Mouse (Mus musculus): ENCODE results near the gene Fsd1. TPM values are rescaled to one million over a fixed set of nuclear protein-coding genes. Genes with fewer than 3 reads are reported as not detected.

The Fsd1 gene
- polyA plus RNA-seq, 1 experiment from 2014 or later = 21.6 TPM

DNA sequence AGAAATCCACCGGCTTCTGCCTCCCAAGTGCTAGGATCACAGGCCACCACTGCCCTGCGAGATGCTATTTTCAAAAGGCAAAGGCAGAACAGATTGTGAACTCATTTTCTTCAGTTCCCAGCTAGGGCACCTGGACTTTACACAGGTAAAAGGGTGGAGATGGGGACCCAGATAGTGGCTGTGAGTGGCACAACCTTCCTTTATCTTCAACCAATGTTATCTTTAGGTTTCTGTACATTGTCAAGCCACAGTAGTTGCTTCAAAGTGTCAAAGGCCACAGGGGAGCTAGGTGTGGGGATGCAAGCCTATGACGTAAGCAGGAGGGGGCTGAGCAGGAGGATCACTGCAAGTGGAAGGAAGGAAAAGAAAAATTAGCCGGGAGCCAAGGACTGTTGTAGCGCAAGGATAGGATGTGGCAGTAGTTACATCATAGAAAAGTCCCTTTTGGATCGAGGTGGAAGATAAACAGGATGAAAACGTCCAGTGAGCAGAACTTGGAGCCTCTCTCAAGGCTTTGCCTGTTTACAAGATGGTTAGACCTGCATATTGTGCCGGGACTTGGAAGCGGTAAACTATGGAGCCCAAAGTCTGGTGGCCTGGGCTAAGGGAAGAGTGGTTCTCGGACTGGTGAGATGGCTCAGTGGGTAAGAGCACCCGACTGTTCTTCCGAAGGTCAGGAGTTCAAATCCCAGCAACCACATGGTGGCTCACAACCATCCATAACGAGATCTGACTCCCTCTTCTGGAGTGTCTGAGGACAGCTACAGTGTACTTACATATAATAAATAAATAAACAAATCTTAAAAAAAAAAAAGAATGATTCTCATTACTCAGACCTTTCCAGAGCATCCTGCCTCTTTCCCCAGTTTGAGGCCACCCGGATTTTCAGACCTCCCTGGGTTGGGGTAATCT lies 21.4 kb downstream of the Fsd1 start:
- 29% methylated on average over 13 of the region's 14 CpGs for WGBS
- peak; percentile 7; the same call in 1 of the 2 replicates for ATAC-seq (ENCODE audit: low FRiP score, low TSS enrichment)
- H3K4me3 ChIP-seq (ENCODE audit: low read length) = peak overlapping the region; percentile 90
- H3K4me1 ChIP-seq (ENCODE audit: insufficient read depth, low read length) = peaks cover 26% of the 10 kb centered on the region
- peak overlapping the region; percentile 74 for H3K4me2 ChIP-seq (replicated peaks; ENCODE audit: low read depth, low read length)
- H3K27me3 ChIP-seq (ENCODE audit: insufficient read depth, low read length) = no peaks in the 10 kb centered on the region
- peak overlapping the region; percentile 67 for H3K9ac ChIP-seq (replicated peaks; ENCODE audit: low read length)
- H3K36me3 ChIP-seq (ENCODE audit: insufficient read depth, low read length) = peaks cover 16% of the 10 kb centered on the region
- H3K9me3 ChIP-seq (ENCODE audit: low read length) = no peaks in the 10 kb centered on the region
- H3K27ac ChIP-seq (ENCODE audit: low read length) = peak overlapping the region; percentile 89

DNA sequence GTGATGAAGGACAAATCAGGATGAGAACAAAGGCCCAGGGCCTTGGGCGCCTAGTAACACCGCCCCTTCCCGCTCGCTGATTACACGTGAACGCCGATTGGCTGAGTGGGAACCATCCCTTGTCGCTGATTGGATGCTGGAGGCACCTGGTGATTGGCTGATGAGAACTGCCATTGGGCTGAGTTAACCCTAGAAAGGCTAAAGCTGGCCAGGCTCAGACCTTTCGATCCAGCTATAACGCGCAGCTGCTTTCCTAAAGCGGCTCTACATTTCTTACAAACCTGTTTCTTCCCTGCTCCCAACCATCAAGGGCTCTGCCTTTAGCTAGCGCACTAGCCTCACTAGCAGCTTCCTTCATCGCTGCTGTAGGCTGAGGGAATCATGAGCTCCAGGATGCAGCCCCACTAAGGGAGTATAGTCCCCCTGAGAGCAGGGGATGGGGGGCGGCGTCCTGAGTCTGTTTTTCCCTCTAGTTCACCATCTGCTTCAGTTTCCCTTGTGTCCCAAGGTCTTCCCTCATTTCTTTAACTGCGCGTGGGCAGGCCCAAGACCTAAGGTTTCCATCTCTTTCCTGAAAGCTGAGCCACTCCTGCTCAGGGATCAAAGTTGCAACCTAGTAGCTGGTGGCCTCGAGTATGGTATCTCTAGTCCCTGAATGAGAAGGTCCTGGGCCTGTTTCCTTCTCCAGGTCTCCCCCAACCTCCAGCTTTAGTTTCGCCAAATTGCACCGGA lies 22.2 kb downstream of the Fsd1 start:
- peaks cover 22% of the 10 kb centered on the region for H3K36me3 ChIP-seq (ENCODE audit: insufficient read depth, low read length)
- peak overlapping the region; percentile 90 for H3K4me3 ChIP-seq (ENCODE audit: low read length)
- H3K9me3 ChIP-seq (ENCODE audit: low read length) = no peaks in the 10 kb centered on the region
- WGBS = 0% methylated on average over 21 of the region's 21 CpGs
- H3K9ac ChIP-seq (replicated peaks; ENCODE audit: low read length) = peak overlapping the region; percentile 83
- no peaks in the 10 kb centered on the region for H3K27me3 ChIP-seq (ENCODE audit: insufficient read depth, low read length)
- H3K27ac ChIP-seq (ENCODE audit: low read length) = peak overlapping the region; percentile 89
- ATAC-seq (ENCODE audit: low FRiP score, low TSS enrichment) = peak; percentile 95
- peaks cover 26% of the 10 kb centered on the region for H3K4me1 ChIP-seq (ENCODE audit: insufficient read depth, low read length)
- H3K4me2 ChIP-seq (replicated peaks; ENCODE audit: low read depth, low read length) = peak overlapping the region; percentile 74

DNA sequence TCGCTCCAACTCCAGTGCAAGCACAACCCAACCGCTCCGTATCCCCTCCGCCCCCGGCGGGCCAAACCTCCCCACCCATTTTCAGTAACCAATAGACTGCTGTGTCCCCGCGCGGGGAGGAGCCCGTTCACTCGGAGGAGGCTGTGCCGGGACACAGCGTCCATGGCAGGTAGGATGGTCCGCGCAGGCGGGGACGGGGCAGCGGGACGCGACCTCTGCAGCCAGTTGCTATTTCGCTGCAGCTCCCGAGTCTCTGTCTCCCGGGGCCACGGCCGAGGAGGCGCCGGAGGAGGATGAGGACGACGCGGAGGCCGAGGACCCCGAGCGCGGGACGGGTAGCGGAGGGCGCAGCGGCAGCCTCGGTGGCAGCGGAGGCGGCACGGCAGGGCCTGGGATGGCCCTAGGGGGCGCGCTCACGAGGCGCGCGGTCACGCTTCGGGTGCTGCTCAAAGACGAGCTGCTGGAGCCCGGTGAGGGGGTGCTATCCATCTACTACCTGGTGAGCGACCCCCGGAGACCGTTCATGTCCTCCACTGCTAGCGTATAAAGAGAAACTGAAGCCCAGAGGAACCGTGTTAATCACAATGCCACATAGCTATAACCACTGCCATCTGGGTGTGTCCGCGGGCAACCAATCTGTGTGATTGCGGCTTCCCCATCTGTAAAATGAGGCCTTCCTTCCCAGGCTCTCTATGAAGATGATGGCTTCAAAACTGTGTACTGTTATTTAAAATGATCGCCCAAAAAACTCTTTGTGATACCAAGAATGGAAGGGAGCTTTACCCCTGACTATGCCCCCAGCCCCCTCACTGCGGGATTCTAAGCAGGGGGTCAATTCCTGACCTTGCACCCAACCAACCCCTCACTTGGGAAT lies 23.0 kb downstream of the Fsd1 start:
- peaks cover 29% of the 10 kb centered on the region for H3K36me3 ChIP-seq (ENCODE audit: insufficient read depth, low read length)
- no peaks in the 10 kb centered on the region for H3K9me3 ChIP-seq (ENCODE audit: low read length)
- H3K4me1 ChIP-seq (ENCODE audit: insufficient read depth, low read length) = peaks cover 26% of the 10 kb centered on the region
- H3K4me2 ChIP-seq (replicated peaks; ENCODE audit: low read depth, low read length) = peak overlapping the region; percentile 74
- H3K9ac ChIP-seq (replicated peaks; ENCODE audit: low read length) = peak overlapping the region; percentile 83
- peak overlapping the region; percentile 90 for H3K4me3 ChIP-seq (ENCODE audit: low read length)
- WGBS = under 1% methylated on average over 59 of the region's 62 CpGs
- ATAC-seq (ENCODE audit: low FRiP score, low TSS enrichment) = peak; percentile 95
- H3K27me3 ChIP-seq (ENCODE audit: insufficient read depth, low read length) = no peaks in the 10 kb centered on the region
- H3K27ac ChIP-seq (ENCODE audit: low read length) = peak overlapping the region; percentile 89

DNA sequence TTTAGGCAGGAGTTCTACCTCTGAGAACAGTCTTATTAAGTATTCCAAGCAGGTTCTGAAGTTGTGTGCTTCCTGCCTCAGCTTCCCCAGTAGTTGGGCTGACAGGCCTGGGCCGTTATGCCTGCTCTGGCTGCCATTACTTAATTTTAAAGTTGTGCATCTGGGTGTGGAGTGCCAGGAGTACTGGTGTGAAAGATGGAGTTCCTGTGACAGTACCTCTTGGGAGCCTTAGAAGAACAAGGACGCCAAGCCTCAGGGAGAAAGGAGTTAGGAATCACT lies 23.6 kb downstream of the Fsd1 start:
- Histone ChIP-seq H3K27me3 (ENCODE audit: insufficient read depth, low read length) (no peaks in the 10 kb centered on the region), H3K9me3 (ENCODE audit: low read length) (no peaks in the 10 kb centered on the region), H3K9ac (replicated peaks; ENCODE audit: low read length) (peak overlapping the region; percentile 83), H3K27ac (ENCODE audit: low read length) (no peak overlapping the region), H3K4me2 (replicated peaks; ENCODE audit: low read depth, low read length) (peak overlapping the region; percentile 74), H3K4me1 (ENCODE audit: insufficient read depth, low read length) (peaks cover 26% of the 10 kb centered on the region), H3K4me3 (ENCODE audit: low read length) (peak overlapping the region; percentile 90), H3K36me3 (ENCODE audit: insufficient read depth, low read length) (peaks cover 34% of the 10 kb centered on the region)
- no peak for ATAC-seq (ENCODE audit: low FRiP score, low TSS enrichment)
- WGBS = 34% methylated on average over 2 of the region's 2 CpGs

DNA sequence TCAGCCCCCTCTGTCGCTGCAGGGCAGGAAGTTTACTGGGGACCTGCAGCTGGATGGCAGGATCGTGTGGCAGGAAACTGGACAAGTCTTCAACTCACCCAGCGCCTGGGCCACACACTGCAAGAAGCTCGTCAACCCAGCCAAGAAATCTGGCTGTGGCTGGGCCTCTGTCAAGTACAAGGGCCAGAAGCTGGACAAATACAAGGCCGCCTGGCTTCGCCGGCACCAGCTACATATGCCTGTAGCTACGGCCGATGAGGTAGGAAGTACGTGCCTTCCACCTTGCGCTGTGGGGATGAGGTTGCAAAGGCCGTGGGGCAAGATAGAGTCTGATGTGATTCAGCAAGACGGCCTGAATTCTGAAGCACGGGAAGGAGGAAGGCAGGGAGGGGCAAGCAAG lies 23.9 kb downstream of the Fsd1 start:
- Histone ChIP-seq H3K36me3 (ENCODE audit: insufficient read depth, low read length) (peaks cover 37% of the 10 kb centered on the region), H3K4me3 (ENCODE audit: low read length) (peak overlapping the region; percentile 90), H3K4me2 (replicated peaks; ENCODE audit: low read depth, low read length) (peak overlapping the region; percentile 74), H3K9ac (replicated peaks; ENCODE audit: low read length) (peak overlapping the region; percentile 83), H3K4me1 (ENCODE audit: insufficient read depth, low read length) (peaks cover 26% of the 10 kb centered on the region), H3K27ac (ENCODE audit: low read length) (no peak overlapping the region), H3K9me3 (ENCODE audit: low read length) (no peaks in the 10 kb centered on the region), H3K27me3 (ENCODE audit: insufficient read depth, low read length) (no peaks in the 10 kb centered on the region)
- 65% methylated on average over 14 of the region's 14 CpGs for WGBS
- no peak for ATAC-seq (ENCODE audit: low FRiP score, low TSS enrichment)

DNA sequence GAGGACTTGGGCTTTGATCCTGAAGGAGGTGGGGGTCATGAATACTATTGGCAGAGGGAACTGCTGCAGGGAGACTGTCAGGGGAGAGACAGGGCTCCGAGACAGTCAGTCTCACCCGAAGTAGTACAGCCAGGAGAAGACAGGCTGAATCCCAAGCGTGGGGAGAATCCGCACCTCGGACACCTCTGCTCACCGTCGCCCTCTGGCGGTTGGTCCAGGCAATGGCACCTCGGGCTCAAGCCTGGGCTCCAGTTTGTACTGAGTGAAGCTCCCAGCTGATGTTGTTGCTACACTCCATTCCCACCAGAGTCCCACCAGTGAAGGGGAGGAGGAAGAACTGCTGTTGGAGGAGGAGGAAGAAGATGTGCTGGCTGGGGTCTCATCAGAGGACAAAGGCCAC lies 24.4 kb downstream of the Fsd1 start:
- no peak for ATAC-seq (ENCODE audit: low FRiP score, low TSS enrichment)
- H3K27me3 ChIP-seq (ENCODE audit: insufficient read depth, low read length) = no peaks in the 10 kb centered on the region
- no peak overlapping the region for H3K4me3 ChIP-seq (ENCODE audit: low read length)
- H3K9me3 ChIP-seq (ENCODE audit: low read length) = no peaks in the 10 kb centered on the region
- peaks cover 41% of the 10 kb centered on the region for H3K36me3 ChIP-seq (ENCODE audit: insufficient read depth, low read length)
- H3K27ac ChIP-seq (ENCODE audit: low read length) = no peak overlapping the region
- H3K4me2 ChIP-seq (replicated peaks; ENCODE audit: low read depth, low read length) = peak overlapping the region; percentile 74
- peaks cover 26% of the 10 kb centered on the region for H3K4me1 ChIP-seq (ENCODE audit: insufficient read depth, low read length)
- no peak overlapping the region for H3K9ac ChIP-seq (replicated peaks; ENCODE audit: low read length)
- 4% methylated on average over 9 of the region's 9 CpGs for WGBS

DNA sequence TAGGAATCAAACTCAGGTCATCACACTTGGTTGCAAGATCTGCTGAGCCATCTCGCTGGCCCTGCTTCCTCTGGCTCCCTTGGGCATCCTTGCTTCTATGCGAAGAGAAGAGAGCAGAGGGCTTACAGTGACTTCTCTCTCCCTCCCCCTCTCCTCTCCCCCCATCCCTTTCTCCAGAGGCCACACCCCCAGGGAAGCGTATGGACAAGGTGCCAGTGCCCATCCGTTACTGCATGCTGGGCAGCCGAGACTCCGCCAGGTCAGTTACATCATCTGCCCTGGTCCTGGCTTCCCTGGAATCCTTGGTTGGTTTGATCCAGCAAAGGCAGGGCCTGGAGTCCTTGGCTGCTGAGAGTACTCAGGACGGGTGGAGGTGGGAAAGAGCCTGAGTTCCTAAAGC lies 25.1 kb downstream of the Fsd1 start:
- Histone ChIP-seq H3K27me3 (ENCODE audit: insufficient read depth, low read length) (no peaks in the 10 kb centered on the region), H3K36me3 (ENCODE audit: insufficient read depth, low read length) (peaks cover 49% of the 10 kb centered on the region), H3K4me3 (ENCODE audit: low read length) (no peak overlapping the region), H3K4me1 (ENCODE audit: insufficient read depth, low read length) (peaks cover 26% of the 10 kb centered on the region), H3K27ac (ENCODE audit: low read length) (no peak overlapping the region), H3K4me2 (replicated peaks; ENCODE audit: low read depth, low read length) (no peak overlapping the region), H3K9me3 (ENCODE audit: low read length) (no peaks in the 10 kb centered on the region), H3K9ac (replicated peaks; ENCODE audit: low read length) (no peak overlapping the region)
- no peak for ATAC-seq (ENCODE audit: low FRiP score, low TSS enrichment)
- 83% methylated on average over 7 of the region's 7 CpGs for WGBS

DNA sequence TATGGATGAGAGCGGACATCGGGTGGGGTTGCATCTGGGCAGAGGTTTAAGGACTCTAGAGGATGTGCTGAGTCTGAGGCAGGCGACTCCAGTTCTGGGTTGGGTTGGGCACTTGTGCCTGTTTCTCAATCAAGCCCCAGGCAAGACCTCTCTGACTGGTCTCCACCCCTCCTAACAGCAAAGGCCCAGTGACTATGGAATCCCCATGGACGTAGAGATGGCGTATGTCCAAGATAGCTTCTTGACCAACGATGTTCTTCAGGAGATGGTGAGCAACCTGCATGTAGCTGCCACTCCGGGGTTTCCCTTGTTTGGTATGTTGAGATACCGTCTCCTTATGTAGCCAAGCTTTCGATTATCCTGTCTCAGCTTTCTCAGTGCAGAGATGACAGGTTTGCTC lies 29.0 kb downstream of the Fsd1 start:
- H3K27ac ChIP-seq (ENCODE audit: low read length) = no peak overlapping the region
- H3K36me3 ChIP-seq (ENCODE audit: insufficient read depth, low read length) = peaks cover 81% of the 10 kb centered on the region
- H3K9me3 ChIP-seq (ENCODE audit: low read length) = no peaks in the 10 kb centered on the region
- no peak overlapping the region for H3K4me3 ChIP-seq (ENCODE audit: low read length)
- no peaks in the 10 kb centered on the region for H3K27me3 ChIP-seq (ENCODE audit: insufficient read depth, low read length)
- H3K4me1 ChIP-seq (ENCODE audit: insufficient read depth, low read length) = peaks cover 7% of the 10 kb centered on the region
- no peak for ATAC-seq (ENCODE audit: low FRiP score, low TSS enrichment)
- no peak overlapping the region for H3K9ac ChIP-seq (replicated peaks; ENCODE audit: low read length)
- H3K4me2 ChIP-seq (replicated peaks; ENCODE audit: low read depth, low read length) = no peak overlapping the region
- 90% methylated on average over 9 of the region's 9 CpGs for WGBS

DNA sequence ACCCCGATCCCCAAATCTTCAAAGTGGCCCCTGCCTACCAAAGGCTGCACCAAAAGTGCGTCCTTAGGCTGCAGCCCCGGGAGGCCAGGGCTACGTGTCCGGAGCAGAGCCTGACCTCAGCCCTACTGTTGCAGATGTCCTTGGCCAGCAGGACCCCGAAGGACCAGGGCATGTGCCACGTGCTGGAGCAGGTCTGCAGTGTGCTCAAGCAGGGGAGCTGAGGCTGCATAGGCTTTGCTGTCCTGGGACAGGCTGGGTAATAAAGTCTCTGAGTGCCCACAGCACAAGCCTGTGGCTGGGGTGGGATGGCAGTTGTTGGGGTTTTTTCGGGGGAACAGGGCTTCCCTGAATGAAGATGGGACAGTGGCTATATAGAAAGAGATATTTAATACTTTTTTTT lies 30.1 kb downstream of the Fsd1 start:
- Histone ChIP-seq H3K27ac (ENCODE audit: low read length) (no peak overlapping the region), H3K27me3 (ENCODE audit: insufficient read depth, low read length) (no peaks in the 10 kb centered on the region), H3K9ac (replicated peaks; ENCODE audit: low read length) (no peak overlapping the region), H3K4me3 (ENCODE audit: low read length) (no peak overlapping the region), H3K36me3 (ENCODE audit: insufficient read depth, low read length) (peaks cover 82% of the 10 kb centered on the region), H3K9me3 (ENCODE audit: low read length) (no peaks in the 10 kb centered on the region), H3K4me2 (replicated peaks; ENCODE audit: low read depth, low read length) (no peak overlapping the region), H3K4me1 (ENCODE audit: insufficient read depth, low read length) (no peaks in the 10 kb centered on the region)
- 87% methylated on average over 8 of the region's 8 CpGs for WGBS
- ATAC-seq (ENCODE audit: low FRiP score, low TSS enrichment) = no peak

All from kidney, embryonic 16.5 days (tissue).